Mouse (Mus musculus): Measurements from ENCODE around the gene Stab1. TPM values are rescaled to one million over a fixed set of nuclear protein-coding genes. Genes with fewer than 3 reads are reported as not detected.
A peak's percentile ranks its signal among the peaks of the same experiment; 100 is the strongest.

Gene Stab1
- polyA plus RNA-seq, 1 experiment, result 11.7 TPM

DNA sequence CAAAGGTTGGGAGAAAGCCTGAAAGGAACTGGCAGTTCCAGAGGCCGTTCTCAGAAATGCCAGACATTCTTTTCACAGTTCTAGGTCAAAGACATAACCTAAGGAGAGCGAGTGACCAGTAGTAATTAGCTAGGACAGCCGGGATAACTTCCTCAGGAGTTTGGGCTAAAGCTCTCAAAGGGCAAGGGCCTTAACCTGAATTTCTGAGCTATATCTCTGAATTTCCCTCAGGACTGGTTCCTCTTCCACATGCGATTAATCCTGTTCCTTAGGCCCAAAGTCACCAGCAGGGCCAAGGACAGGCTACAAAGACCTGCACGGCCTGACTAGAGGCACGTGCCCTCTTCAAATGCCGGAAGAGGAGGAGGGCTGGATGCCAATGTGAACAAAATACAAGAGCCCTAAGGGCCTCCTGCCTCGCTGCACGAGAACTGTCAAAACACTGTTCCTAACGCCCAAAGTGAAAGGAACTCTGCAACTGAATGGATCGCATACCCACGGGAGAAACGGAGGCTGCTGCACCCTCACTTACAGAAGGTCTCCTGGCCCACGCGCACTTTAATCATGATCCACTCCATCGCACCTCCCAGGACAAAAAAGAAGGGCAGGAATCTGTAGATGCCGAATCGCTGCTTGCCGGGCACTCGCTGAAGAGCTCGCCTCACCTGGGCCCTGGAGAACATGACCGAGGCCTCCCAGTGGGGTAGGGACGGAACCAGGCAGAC lies 40.2 kb downstream of the Stab1 start:
- peaks cover 82% of the 10 kb centered on the region for H3K4me1 ChIP-seq
- peak overlapping the region; percentile 97 for H3K4me3 ChIP-seq (replicated peaks)
- peaks cover 40% of the 10 kb centered on the region for H3K36me3 ChIP-seq (replicated peaks; ENCODE audit: low read length)
- H3K27me3 ChIP-seq (replicated peaks), result peaks cover 30% of the 10 kb centered on the region
- no peaks in the 10 kb centered on the region for H3K9me3 ChIP-seq
- TF ChIP-seq FLI1 (IDR thresholded peaks at IDR 0.05; ENCODE audit: low read length), result no peak
- no peak for TF ChIP-seq GATA1 (IDR thresholded peaks at IDR 0.05; ENCODE audit: borderline replicate concordance, low read length)

GRCm38 (mm10) chr14:31126826-31127225 lies 41.6 kb downstream of the Stab1 start:
- H3K4me1 ChIP-seq, result peaks cover 71% of the 10 kb centered on the region
- no peaks in the 10 kb centered on the region for H3K9me3 ChIP-seq
- H3K36me3 ChIP-seq (replicated peaks; ENCODE audit: low read length), result peaks cover 53% of the 10 kb centered on the region
- H3K4me3 ChIP-seq (replicated peaks), result peak overlapping the region; percentile 86
- TF ChIP-seq GATA1 (IDR thresholded peaks at IDR 0.05; ENCODE audit: borderline replicate concordance, low read length) (no peak), FLI1 (IDR thresholded peaks at IDR 0.05; ENCODE audit: low read length) (no peak)
- H3K27me3 ChIP-seq (replicated peaks), result peaks cover 15% of the 10 kb centered on the region

DNA sequence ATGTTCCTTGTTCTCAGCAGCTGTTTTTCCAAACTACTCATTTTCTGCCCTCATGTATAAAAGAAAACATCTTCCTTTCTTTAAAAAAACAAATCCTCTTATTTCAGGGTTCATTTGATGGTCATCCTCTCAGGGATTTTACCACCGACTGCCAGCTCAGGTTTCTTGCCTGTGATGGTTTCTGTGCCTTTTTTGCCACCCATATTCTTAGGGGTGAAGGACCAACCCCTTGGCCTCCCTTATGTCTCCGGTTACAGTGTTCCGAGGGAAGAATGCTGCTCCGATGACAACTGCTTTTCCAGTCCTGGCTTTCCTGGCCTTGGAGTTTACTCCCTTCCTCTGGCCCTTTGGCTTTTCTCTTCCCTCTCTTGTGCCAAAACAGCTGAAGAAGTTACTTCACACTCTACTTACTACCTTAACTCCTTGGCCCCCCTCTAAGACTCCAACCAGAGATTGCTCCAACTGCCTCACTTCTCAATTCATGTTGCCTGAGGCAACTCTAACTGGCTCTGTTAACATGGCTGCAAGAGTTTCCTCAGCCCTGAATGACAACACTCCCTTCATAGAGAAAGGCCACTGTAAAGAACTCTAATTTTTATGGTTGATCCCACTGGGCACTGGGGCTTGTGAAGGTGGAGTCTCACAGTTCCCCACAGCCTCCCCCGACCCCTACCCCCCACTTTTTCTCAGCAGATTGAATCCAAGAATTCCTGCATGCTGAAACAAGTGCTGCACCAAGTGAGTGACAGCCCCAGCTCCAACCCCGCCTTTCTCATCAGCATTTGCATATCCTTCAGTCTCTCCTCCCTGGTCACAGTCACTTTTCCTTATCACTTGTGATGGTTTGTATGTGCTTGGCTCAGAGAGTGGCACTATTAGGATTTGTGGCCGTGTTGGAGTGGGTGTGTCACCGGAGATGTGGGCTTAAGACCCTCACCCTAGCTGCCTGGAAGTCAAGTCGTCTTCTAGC lies 43.0 kb downstream of the Stab1 start:
- Histone ChIP-seq H3K9me3 (no peaks in the 10 kb centered on the region), H3K27me3 (replicated peaks) (peaks cover 2% of the 10 kb centered on the region), H3K4me1 (peaks cover 59% of the 10 kb centered on the region), H3K36me3 (replicated peaks; ENCODE audit: low read length) (peaks cover 67% of the 10 kb centered on the region), H3K4me3 (replicated peaks) (peak overlapping the region; percentile 85)
- TF ChIP-seq FLI1 (IDR thresholded peaks at IDR 0.05; ENCODE audit: low read length), result no peak
- no peak for TF ChIP-seq GATA1 (IDR thresholded peaks at IDR 0.05; ENCODE audit: borderline replicate concordance, low read length)

DNA sequence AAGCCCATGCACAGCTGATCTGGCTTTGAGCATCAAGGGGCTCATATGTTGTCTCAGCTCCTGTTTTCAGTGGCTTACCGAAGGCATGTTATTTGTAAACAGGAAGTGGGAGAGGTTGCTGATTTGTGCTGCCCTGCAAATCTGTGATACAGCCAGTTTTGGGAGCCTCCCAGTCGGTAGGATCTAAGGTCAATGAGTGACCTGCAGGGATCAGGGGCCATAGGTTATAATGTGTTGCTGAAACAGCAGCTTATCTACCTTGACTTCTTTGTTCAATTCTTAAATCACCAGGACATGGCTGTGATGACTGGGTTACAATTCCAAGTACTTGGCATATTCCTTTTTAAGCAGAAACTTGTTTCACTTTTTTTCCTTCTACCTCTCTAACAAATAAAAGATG lies 52.9 kb downstream of the Stab1 start:
- Histone ChIP-seq H3K9me3 (no peaks in the 10 kb centered on the region), H3K4me1 (peaks cover 68% of the 10 kb centered on the region), H3K36me3 (replicated peaks; ENCODE audit: low read length) (peaks cover 98% of the 10 kb centered on the region), H3K27me3 (replicated peaks) (no peaks in the 10 kb centered on the region), H3K4me3 (replicated peaks) (no peak overlapping the region)
- no peak for TF ChIP-seq GATA1 (IDR thresholded peaks at IDR 0.05; ENCODE audit: borderline replicate concordance, low read length)
- TF ChIP-seq FLI1 (IDR thresholded peaks at IDR 0.05; ENCODE audit: low read length), result no peak

DNA sequence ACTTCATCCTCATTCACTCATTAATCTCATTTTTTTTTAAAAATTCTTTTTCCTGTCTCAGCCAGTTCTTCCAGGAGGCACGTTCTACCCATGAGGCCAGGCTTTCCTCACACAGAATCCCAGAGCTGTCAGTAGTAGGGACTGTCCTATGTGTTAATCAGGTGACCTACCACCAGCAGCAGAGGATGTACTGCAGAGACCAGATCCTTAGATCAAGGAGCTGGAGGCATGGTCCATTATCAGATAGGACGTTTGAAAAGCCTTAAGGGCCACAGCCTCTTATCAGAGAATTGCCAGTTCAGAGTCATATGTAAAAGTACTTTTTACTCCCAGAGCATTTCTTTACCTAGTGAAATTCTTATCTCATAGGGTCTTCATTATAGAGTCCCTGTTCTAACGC lies 54.4 kb downstream of the Stab1 start:
- TF ChIP-seq GATA1 (IDR thresholded peaks at IDR 0.05; ENCODE audit: borderline replicate concordance, low read length) (no peak), FLI1 (IDR thresholded peaks at IDR 0.05; ENCODE audit: low read length) (no peak)
- Histone ChIP-seq H3K4me1 (peaks cover 79% of the 10 kb centered on the region), H3K36me3 (replicated peaks; ENCODE audit: low read length) (peaks cover 99% of the 10 kb centered on the region), H3K9me3 (no peaks in the 10 kb centered on the region), H3K4me3 (replicated peaks) (no peak overlapping the region), H3K27me3 (replicated peaks) (no peaks in the 10 kb centered on the region)

DNA sequence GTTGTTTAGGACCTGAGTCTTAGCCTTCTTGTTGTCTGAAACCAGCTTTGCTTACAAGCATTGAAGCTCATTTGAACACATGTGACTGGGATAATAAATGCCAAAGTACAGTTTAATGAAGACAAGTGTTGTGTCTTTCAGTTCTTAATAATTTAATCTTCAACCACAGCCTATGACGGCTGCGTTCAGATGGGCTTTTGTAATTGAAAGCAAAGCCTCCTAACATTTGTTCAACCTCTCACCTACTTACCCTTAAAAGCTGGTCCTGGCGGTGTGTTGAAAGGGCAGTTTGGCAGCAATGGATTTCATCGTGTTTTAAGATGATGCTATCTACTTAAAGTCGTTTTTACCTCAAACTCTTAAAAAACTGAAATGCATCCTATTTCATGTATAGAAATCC lies 56.3 kb downstream of the Stab1 start:
- H3K4me1 ChIP-seq, result peaks cover 78% of the 10 kb centered on the region
- no peak overlapping the region for H3K4me3 ChIP-seq (replicated peaks)
- H3K27me3 ChIP-seq (replicated peaks), result no peaks in the 10 kb centered on the region
- H3K36me3 ChIP-seq (replicated peaks; ENCODE audit: low read length), result peaks cover 98% of the 10 kb centered on the region
- no peaks in the 10 kb centered on the region for H3K9me3 ChIP-seq
- TF ChIP-seq GATA1 (IDR thresholded peaks at IDR 0.05; ENCODE audit: borderline replicate concordance, low read length) (no peak), FLI1 (IDR thresholded peaks at IDR 0.05; ENCODE audit: low read length) (no peak)

GRCm38 (mm10) chr14:31110613-31111012 lies 57.8 kb downstream of the Stab1 start:
- H3K9me3 ChIP-seq, result no peaks in the 10 kb centered on the region
- H3K36me3 ChIP-seq (replicated peaks; ENCODE audit: low read length), result peaks cover 99% of the 10 kb centered on the region
- H3K4me3 ChIP-seq (replicated peaks), result no peak overlapping the region
- TF ChIP-seq GATA1 (IDR thresholded peaks at IDR 0.05; ENCODE audit: borderline replicate concordance, low read length), result no peak
- no peak for TF ChIP-seq FLI1 (IDR thresholded peaks at IDR 0.05; ENCODE audit: low read length)
- H3K27me3 ChIP-seq (replicated peaks), result no peaks in the 10 kb centered on the region
- H3K4me1 ChIP-seq, result peaks cover 68% of the 10 kb centered on the region

DNA sequence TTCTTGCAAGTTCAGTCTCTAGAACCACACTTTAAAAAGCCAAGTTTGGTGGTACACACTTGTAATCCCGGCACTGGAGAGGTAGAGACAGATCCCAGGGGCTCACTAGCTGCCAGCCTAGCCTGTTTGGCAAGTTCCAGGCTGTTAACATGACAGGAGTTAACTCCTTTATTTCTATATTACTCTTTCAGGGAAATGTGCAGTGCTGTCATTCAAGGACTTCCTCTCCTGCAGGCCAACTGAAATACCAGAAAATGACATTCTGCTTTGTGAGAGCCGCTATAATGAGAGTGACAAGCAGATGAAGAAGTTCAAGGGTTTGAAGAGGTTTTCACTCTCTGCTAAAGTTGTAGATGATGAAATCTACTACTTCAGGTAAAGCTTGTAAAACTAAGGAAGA lies 63.3 kb downstream of the Stab1 start:
- H3K9me3 ChIP-seq, result no peaks in the 10 kb centered on the region
- no peaks in the 10 kb centered on the region for H3K27me3 ChIP-seq (replicated peaks)
- H3K4me3 ChIP-seq (replicated peaks), result no peak overlapping the region
- peaks cover 49% of the 10 kb centered on the region for H3K4me1 ChIP-seq
- H3K36me3 ChIP-seq (replicated peaks; ENCODE audit: low read length), result peaks cover 88% of the 10 kb centered on the region
- TF ChIP-seq GATA1 (IDR thresholded peaks at IDR 0.05; ENCODE audit: borderline replicate concordance, low read length) (no peak), FLI1 (IDR thresholded peaks at IDR 0.05; ENCODE audit: low read length) (no peak)

GRCm38 (mm10) chr14:31089918-31090317 lies 78.5 kb downstream of the Stab1 start:
- TF ChIP-seq GATA1 (IDR thresholded peaks at IDR 0.05; ENCODE audit: borderline replicate concordance, low read length) (no peak), FLI1 (IDR thresholded peaks at IDR 0.05; ENCODE audit: low read length) (no peak)
- Histone ChIP-seq H3K36me3 (replicated peaks; ENCODE audit: low read length) (peaks cover 82% of the 10 kb centered on the region), H3K9me3 (no peaks in the 10 kb centered on the region)

More at GRCm38 (mm10) chr14:31089918-31090317, 78.5 kb downstream of the Stab1 start:
- no peaks in the 10 kb centered on the region for H3K27me3 ChIP-seq (replicated peaks)
- H3K4me3 ChIP-seq (replicated peaks), result no peak overlapping the region
- peaks cover 69% of the 10 kb centered on the region for H3K4me1 ChIP-seq

Other genes with a start within 250 kb of the Stab1 start
- gene Itih3, start 244.9 kb downstream of the Stab1 start, polyA plus RNA-seq (2012; ENCODE audit: insufficient read depth, low replicate concordance), result not detected in 2 replicates
- 0.20 TPM in 1 of 2 replicates, not detected in the other for gene Itih1, start 225.4 kb downstream of the Stab1 start, polyA plus RNA-seq (2012; ENCODE audit: insufficient read depth, low replicate concordance)
- 1.4 and 3.3 TPM in 2 replicates for gene Nek4, start 217.3 kb downstream of the Stab1 start, polyA plus RNA-seq (2012; ENCODE audit: insufficient read depth, low replicate concordance)
- gene Glt8d1, start 167.2 kb downstream of the Stab1 start, polyA plus RNA-seq (2012; ENCODE audit: insufficient read depth, low replicate concordance), result 6.5 and 7.5 TPM in 2 replicates
- gene Spcs1, start 167.0 kb downstream of the Stab1 start, polyA plus RNA-seq (2012; ENCODE audit: insufficient read depth, low replicate concordance), result 10.3 and 51.5 TPM in 2 replicates
- gene Pbrm1, start 149.5 kb downstream of the Stab1 start, polyA plus RNA-seq (2012; ENCODE audit: insufficient read depth, low replicate concordance), result 3.7 and 3.8 TPM in 2 replicates
- 8.2 TPM in 1 of 2 replicates, not detected in the other for gene Gnl3, start 149.5 kb downstream of the Stab1 start, polyA plus RNA-seq (2012; ENCODE audit: insufficient read depth, low replicate concordance)
- gene Smim4, start 39.7 kb downstream of the Stab1 start, polyA plus RNA-seq (2012; ENCODE audit: insufficient read depth, low replicate concordance), result 75.6 and 108 TPM in 2 replicates
- gene Nt5dc2, start 37.6 kb downstream of the Stab1 start, polyA plus RNA-seq (2012; ENCODE audit: insufficient read depth, low replicate concordance), result 31.4 and 70.8 TPM in 2 replicates
- 0.23 TPM in 1 of 2 replicates, not detected in the other for gene Tnnc1, start 39.7 kb upstream of the Stab1 start, polyA plus RNA-seq (2012; ENCODE audit: insufficient read depth, low replicate concordance)
- 148 and 152 TPM in 2 replicates for gene Nisch, start 48.3 kb upstream of the Stab1 start, polyA plus RNA-seq (2012; ENCODE audit: insufficient read depth, low replicate concordance)
- not detected in 2 replicates for gene Sema3g, start 49.2 kb upstream of the Stab1 start, polyA plus RNA-seq (2012; ENCODE audit: insufficient read depth, low replicate concordance)
- 0.93 and 1.7 TPM in 2 replicates for gene Phf7, start 82.7 kb upstream of the Stab1 start, polyA plus RNA-seq (2012; ENCODE audit: insufficient read depth, low replicate concordance)
- 52.1 and 63.2 TPM in 2 replicates for gene Bap1, start 82.8 kb upstream of the Stab1 start, polyA plus RNA-seq (2012; ENCODE audit: insufficient read depth, low replicate concordance)
- 0.06 TPM in 1 of 2 replicates, not detected in the other for gene Dnah1, start 155.3 kb upstream of the Stab1 start, polyA plus RNA-seq (2012; ENCODE audit: insufficient read depth, low replicate concordance)
- 0.60 and 1.9 TPM in 2 replicates for gene Capn7, start 168.0 kb upstream of the Stab1 start, polyA plus RNA-seq (2012; ENCODE audit: insufficient read depth, low replicate concordance)